Mouse (Mus musculus): ENCODE measurements around the gene Lamtor2. TPM values are rescaled to one million over a fixed set of nuclear protein-coding genes. Genes with fewer than 3 reads are reported as not detected.
A peak's percentile ranks its signal among the peaks of the same experiment; 100 is the strongest.

Lamtor2 gene
- total and polyA plus RNA-seq, 3 experiments: 125 to 188 TPM; not detected in 1

DNA sequence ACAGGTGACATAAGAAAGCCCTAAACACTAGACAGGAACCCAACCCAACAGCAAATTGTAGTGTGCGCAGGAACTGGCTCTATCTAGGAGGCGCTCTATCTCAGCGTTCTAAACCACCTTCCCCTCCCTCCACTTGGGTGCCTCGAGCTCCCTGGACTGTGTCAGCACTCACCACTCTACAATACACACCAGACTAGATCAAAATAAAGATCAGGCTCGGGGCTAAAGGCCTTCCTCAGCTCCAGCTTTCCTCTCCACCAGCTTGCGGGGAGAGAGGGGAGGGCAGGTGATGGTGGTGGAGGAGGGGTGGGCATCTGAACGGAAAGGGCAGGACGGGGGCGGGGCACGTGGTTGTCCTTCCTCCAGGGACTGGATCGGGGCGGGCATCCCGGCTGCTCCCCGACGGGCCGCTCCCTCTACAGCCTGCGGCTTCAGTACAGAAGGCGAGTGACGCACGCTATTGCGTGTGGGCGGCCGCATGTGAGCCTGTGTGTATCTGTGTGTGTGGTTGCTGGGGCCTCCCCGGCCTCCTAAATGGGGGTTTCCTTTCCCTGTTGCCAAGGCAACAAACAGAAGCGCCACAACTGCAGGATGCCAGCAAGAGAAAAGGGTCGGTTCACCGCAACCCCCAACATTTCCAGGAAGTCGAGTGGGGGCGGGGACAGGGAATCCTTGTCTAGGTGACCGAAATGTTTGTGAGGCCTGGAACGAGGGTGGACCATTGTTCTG, 43.0 kb downstream of the Lamtor2 start, which contains the start of gene Lmna (continued):
- TF ChIP-seq MYB (IDR thresholded peaks at IDR 0.05; ENCODE audit: low read depth, low read length) (peak; percentile 27; the same call in 1 of the 2 replicates), NRF1 (IDR thresholded peaks at IDR 0.05; ENCODE audit: insufficient read depth, low read depth, low read length, poor library complexity, severe bottlenecking) (peak; percentile 47; the same call in 1 of the 2 replicates), GABPA (IDR thresholded peaks at IDR 0.05; ENCODE audit: low read depth, low read length) (no peak)

DNA sequence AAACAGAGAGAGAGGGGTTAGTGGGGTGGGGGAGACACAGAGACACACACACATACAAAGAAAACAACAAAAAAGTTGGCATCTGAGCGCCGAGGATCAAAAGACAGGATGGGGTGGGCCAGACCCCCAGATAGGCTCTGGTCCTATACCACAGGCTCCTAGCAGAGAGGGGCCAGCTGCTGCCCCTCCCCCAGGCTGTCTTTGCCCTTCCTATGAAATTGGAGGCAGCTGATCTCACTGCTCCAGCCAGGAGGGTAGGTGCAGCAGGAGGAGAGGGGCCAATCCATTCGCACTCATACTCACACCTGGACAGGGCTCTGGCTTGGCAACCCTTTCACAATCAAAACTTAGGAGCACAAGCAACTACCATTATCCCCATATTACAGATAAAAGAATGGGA, 43.6 kb downstream of the Lamtor2 start:
- no peak for DNase-seq (ENCODE audit: low read depth, low spot score)
- peaks cover 27 to 69% of the 10 kb centered on the region in 2 experiments for H3K4me1 ChIP-seq (ENCODE audit: control insufficient read depth in 1 of 2, insufficient read depth in 2 of 2, low read length in 2 of 2)
- peaks cover 1% of the 10 kb centered on the region; the same call in 1 of the 2 replicates for H3K79me2 ChIP-seq (ENCODE audit: control insufficient read depth, insufficient read depth, low read length, poor library complexity)
- TF ChIP-seq USF2 (IDR thresholded peaks at IDR 0.05; ENCODE audit: borderline replicate concordance in 1 of 2, insufficient read depth in 1 of 2, low read depth in 1 of 2, low read length in 2 of 2) (no peak), MYC (IDR thresholded peaks at IDR 0.05; ENCODE audit: low read depth, low read length) (no peak), GATA1 (IDR thresholded peaks at IDR 0.05; ENCODE audit: low read depth, low read length) (no peak), GABPA (IDR thresholded peaks at IDR 0.05; ENCODE audit: low read depth, low read length) (no peak)
- H3K36me3 ChIP-seq (ENCODE audit: control insufficient read depth in 1 of 2, insufficient read depth in 2 of 2, low read length in 2 of 2): peaks cover 0 to 54% of the 10 kb centered on the region in 2 experiments; a peak in 2 of 4 replicates
- H3K27me3 ChIP-seq (ENCODE audit: control insufficient read depth in 1 of 2, insufficient read depth in 2 of 2, low read length in 2 of 2): no peaks in the 10 kb centered on the region
- H3K9me3 ChIP-seq (replicated peaks; ENCODE audit: insufficient read depth, low read length): no peaks in the 10 kb centered on the region
- H3K27ac ChIP-seq (ENCODE audit: control insufficient read depth, low read depth, low read length): peak overlapping the region; percentile 98
- H3K4me3 ChIP-seq (ENCODE audit: control insufficient read depth in 1 of 2, insufficient read depth in 1 of 2, low read depth in 2 of 2, low read length in 2 of 2): peak overlapping the region; percentile 55 to 73
- H3K9ac ChIP-seq (ENCODE audit: control insufficient read depth, low read depth, low read length, poor library complexity, severe bottlenecking): peak overlapping the region; percentile 82

DNA sequence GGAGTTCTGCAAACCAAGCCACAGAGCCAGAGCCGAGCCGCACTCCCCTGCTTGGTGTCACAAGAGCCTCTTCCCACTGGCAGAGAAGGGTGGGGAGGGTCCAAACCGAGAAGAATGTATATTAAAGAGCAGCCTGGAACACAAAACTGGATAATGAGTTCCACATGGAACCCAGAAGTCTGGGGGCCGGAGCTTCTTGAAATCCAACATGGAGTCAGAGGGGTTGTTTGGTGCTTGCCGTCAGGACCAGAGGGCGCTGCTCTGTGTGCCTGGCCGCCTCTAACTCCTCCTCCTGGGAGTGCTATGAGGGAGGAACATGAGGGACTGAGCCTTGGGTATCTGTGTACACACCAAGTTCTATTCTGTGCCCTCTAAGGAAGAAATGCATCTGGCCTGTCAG, 47.1 kb downstream of the Lamtor2 start:
- Histone ChIP-seq H3K4me3 (ENCODE audit: control insufficient read depth in 1 of 2, insufficient read depth in 1 of 2, low read depth in 2 of 2, low read length in 2 of 2) (no peak overlapping the region), H3K4me1 (ENCODE audit: control insufficient read depth in 1 of 2, insufficient read depth in 2 of 2, low read length in 2 of 2) (peaks cover 11 to 50% of the 10 kb centered on the region in 2 experiments), H3K36me3 (ENCODE audit: control insufficient read depth in 1 of 2, insufficient read depth in 2 of 2, low read length in 2 of 2) (peaks cover 0 to 37% of the 10 kb centered on the region in 2 experiments; a peak in 2 of 4 replicates), H3K9ac (ENCODE audit: control insufficient read depth, low read depth, low read length, poor library complexity, severe bottlenecking) (no peak overlapping the region), H3K27ac (ENCODE audit: control insufficient read depth, low read depth, low read length) (no peak overlapping the region), H3K79me2 (ENCODE audit: control insufficient read depth, insufficient read depth, low read length, poor library complexity) (peaks cover 23% of the 10 kb centered on the region), H3K27me3 (ENCODE audit: control insufficient read depth in 1 of 2, insufficient read depth in 2 of 2, low read length in 2 of 2) (no peaks in the 10 kb centered on the region), H3K9me3 (replicated peaks; ENCODE audit: insufficient read depth, low read length) (no peaks in the 10 kb centered on the region)
- DNase-seq (ENCODE audit: low read depth, low spot score): no peak
- no peak for TF ChIP-seq CHD2 (IDR thresholded peaks at IDR 0.05; ENCODE audit: low read length)
- no peak for TF ChIP-seq UBTF (IDR thresholded peaks at IDR 0.05; ENCODE audit: borderline replicate concordance, insufficient read depth, low read depth, low read length)
- TF ChIP-seq BHLHE40 (IDR thresholded peaks at IDR 0.05; ENCODE audit: borderline replicate concordance, low read depth, low read length): no peak
- TF ChIP-seq SIN3A (IDR thresholded peaks at IDR 0.05; ENCODE audit: low read length): no peak
- TF ChIP-seq JUND (IDR thresholded peaks at IDR 0.05; ENCODE audit: low read depth, low read length): no peak
- TF ChIP-seq ZKSCAN1 (IDR thresholded peaks at IDR 0.05; ENCODE audit: low read depth, low read length): no peak
- TF ChIP-seq ETS1 (IDR thresholded peaks at IDR 0.05; ENCODE audit: low read depth, low read length): no peak
- TF ChIP-seq POLR2A (IDR thresholded peaks at IDR 0.05; ENCODE audit: control insufficient read depth in 1 of 2, insufficient read depth in 1 of 2, low read depth in 1 of 2, low read length in 2 of 2, poor library complexity in 1 of 2): no peak

Measured in MEL (cell line).